Mouse (Mus musculus) A20 (cell line): ENCODE data around the gene Def8.

ENCODE experiments used
- DNase-seq: peaks from one replicate; pipeline ENCODE4 v3.0.0-alpha.2; 2011; ENCODE audit warnings: low read depth, low spot score

The Def8 gene

GRCm38 (mm10) chr8:123491280-123492075 lies 68.2 kb downstream of the Def8 start:
- DNase-seq: no peak

GRCm38 (mm10) chr8:123492898-123493297 lies 69.6 kb downstream of the Def8 start:
- no peak for DNase-seq

GRCm38 (mm10) chr8:123497699-123498098 lies 74.4 kb downstream of the Def8 start:
- no peak for DNase-seq

GRCm38 (mm10) chr8:123498963-123499362 lies 75.6 kb downstream of the Def8 start:
- DNase-seq: no peak

- DNase-seq: no peak
Observed at GRCm38 (mm10) chr8:123499556-123499955, 76.2 kb downstream of the Def8 start.

GRCm38 (mm10) chr8:123502192-123502591 lies 78.9 kb downstream of the Def8 start:
- DNase-seq: no peak

GRCm38 (mm10) chr8:123503801-123504467 lies 80.6 kb downstream of the Def8 start:
- peak; percentile 24 for DNase-seq

- DNase-seq: no peak
Observed at GRCm38 (mm10) chr8:123504591-123505195, 81.4 kb downstream of the Def8 start.

- DNase-seq: no peak
Observed at GRCm38 (mm10) chr8:123505267-123505666, 81.9 kb downstream of the Def8 start.

GRCm38 (mm10) chr8:123505695-123506094 lies 82.4 kb downstream of the Def8 start:
- no peak for DNase-seq

- DNase-seq: no peak
Observed at GRCm38 (mm10) chr8:123507153-123507552, 83.8 kb downstream of the Def8 start.

- no peak for DNase-seq
Observed at GRCm38 (mm10) chr8:123510819-123511218, 87.5 kb downstream of the Def8 start.
